Mouse (Mus musculus) liver, adult 2 months (tissue): ENCODE data around the gene Gabrr1.

Experiments used
- CTCF ChIP-seq: fragments of 200-500 bp; IDR thresholded peaks from 2 replicates; pipeline ENCODE4 v1.5.1; 2011; ENCODE audit warnings: low read depth, low read length, control low read depth
- POLR2A ChIP-seq: fragments of 200-500 bp; IDR thresholded peaks from 2 replicates; pipeline ENCODE4 v1.6.1; 2011; ENCODE audit warnings: low read length, control low read depth; ENCODE audit not compliant: insufficient read depth; ENCODE audit errors: extremely low read depth

- TF ChIP-seq CTCF (no peak), POLR2A (no peak)
These were observed 20.0 kb downstream of the Gabrr1 start for GRCm38 (mm10) chr4:33152087-33153038.
